Mouse (Mus musculus): ENCODE data around the gene Capza1.
"Not testable (repeated sequence)": the region's sequence is repeated elsewhere in the genome, so short reads cannot be mapped to it uniquely, and the experiment has no call there.

Capza1 gene

DNA sequence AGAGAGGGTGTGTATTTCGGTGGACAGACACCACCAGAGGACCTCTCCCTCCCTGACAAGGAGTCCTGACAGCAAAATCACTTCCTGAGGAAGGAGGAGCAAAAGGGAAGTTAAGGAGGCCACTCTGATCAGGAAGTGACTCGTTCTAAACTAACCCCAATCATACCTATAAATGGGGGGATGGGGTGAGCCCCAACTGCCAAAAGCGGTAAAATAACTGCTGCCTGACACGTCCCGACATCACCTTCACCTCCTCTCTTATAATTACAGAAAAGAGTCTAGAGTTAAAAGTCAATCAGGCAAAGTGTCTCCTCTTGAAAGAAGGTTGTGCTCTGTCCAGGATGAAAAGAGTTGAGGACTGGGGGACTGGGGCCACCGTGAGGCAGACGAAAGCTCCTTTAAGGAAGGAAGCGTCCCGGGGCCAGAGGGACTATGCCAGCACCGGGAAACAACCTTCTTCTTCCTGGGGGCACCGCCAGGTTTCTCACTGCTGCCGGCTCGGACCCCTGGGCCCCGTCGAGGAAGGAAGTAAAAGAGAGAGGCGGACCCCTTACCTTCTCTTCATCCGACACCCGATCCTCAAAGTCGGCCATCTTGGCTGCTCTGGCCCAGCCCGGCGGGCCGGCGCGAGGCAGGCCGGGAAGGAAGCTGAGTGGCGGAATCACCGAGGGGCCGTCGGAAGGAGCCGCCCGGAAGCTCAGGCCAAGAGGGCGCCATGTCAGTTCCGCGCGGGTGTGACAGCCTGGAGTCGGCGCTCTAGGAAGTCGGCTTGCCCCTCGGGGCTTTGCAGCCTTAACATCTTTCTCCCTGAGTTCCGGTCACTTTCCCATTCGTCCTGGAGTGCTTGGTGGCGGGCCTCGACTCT is at the start of gene Capza1, which contains the start of gene St7l:
Gene Capza1 (minus strand): TSS at position 720 of the 865 bp plus-strand sequence.
Gene St7l (plus strand): TSS at position 220 of the 865 bp plus-strand sequence.
- DNase-seq, result peak; percentile 90

DNA sequence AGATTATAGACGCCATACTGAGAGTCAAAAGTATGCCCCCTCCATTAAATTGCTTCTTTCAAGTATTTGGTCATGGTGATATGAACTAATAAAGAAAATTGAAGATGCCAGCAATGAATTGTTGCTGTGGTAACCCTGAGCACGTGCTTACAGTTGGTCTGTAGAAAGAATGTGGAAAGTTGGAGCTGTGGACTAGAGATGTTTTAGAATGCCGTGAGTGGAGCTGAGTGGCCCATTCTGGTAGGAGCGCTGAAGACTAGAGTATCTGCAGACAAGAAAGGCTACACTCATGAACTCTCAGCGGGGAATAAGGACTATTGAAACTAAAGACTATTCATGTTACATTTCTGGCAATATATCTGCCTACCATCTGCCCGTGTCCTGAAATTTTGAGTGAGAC is 44.9 kb upstream of the Capza1 start:
- DNase-seq, result no peak

DNA sequence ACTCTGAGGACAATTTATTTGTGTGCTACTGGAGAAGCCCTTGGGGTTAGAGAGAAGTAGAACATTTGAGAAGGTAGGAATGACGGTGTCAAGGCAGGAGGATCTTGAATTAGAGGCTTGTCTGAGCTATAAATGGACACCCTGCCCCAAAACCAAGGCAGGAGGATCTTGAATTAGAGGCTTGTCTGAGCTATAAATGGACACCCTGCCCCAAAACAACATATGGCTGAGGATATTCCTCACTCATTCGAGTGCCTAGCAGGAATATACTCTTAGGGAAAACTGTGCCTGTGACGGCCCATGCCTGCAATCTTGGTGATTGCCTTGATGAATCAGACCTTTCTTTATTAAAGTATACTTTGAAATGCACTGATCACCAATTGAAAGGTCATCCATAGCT is 41.7 kb upstream of the Capza1 start:
- no peak for DNase-seq

DNA sequence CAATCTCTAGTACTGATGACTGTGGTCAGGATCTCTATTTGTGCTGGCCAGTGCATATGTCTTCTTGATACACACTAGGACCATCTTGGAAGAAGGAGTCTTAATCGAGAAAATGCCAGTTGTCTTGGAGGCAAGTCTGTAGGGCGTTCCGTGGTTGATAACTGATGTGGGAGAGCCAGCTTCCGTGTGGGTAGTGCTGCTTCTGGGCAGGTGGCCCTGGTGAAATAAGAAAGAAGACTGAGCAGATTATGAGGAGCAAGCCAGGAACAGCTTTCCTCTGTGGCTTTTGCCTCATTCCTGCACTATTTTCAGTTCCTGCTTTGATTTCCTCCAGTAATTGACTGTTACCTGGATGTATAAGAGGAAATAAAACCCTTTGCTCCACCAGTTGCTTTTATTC is 41.1 kb upstream of the Capza1 start:
- no peak for DNase-seq

DNA sequence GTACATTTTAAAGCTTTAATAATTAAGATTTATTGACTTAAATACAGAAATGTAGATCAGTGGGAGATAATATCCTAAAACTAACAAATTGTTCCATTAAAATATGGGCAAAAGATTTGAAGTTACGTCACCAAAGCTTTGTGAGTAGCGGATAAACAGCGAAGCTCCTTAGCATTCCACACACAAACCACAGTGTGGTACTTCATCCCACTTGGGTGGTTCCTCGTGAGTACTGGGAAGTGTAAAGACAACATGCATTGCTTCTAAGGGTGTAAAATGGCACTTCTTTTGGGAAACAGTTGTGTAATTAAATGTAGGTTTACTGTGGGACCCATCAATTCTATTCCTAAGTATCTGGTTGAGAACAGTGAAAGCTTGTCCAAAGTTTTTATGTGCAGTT is 36.8 kb upstream of the Capza1 start:
- DNase-seq, result no peak

DNA sequence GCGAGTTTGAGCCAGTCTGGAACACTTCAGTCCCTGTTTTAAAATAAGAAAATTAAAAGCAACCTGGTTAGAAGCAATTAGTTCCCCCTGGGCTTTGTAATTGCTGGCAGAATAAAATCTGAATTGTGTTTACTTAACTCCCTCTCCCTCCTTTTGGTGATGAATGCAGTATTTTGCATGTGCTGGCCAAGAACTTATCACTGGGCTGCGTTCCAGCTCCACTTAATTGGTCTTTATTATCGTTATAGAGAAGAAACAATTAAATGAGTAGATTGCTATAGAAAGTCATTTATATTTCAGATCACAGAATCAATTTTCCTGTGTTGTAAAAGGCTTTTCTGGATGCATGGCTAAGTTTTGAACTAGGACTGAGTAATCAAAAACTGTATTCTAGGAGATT is 31.8 kb upstream of the Capza1 start:
- DNase-seq, result no peak

DNA sequence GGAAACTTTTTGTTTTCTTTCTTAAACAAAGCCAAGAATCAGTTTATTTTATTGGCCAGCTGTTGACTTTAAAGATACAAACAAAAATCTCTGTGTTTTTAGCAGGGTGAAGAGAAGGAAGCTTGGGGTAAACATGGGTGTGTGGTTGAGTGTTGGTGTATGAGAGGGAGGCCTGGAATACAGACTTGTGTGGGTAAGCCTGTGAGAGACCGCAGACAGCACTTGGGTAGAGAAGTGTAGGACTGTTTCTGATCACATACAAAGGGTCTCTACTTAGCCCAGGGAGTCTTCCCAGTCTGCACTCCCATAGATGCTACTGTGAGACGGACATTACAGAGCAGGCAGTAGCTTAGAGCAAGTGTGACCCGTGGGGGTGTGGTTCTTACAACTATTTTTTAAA is 24.3 kb upstream of the Capza1 start:
- no peak for DNase-seq

DNA sequence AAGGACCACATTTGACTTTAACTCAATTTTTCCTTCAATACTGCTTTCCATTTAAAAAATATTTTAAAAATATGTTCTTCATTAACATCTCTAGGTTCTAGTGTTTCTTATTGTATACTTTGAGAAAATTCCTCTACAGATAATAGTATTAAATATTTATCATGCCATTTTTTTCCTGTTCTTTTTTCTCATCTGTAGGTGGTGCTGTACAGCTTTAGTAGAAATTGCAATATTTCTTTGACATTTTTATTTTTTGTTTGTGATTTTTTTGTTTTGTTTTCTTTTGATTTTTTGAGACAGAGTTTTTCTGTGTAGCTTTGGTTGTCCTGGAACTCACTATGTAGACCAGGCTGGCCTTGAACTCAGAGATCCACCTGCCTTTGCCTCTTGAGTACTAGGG is 5.3 kb upstream of the Capza1 start:
- DNase-seq, result no peak

DNA sequence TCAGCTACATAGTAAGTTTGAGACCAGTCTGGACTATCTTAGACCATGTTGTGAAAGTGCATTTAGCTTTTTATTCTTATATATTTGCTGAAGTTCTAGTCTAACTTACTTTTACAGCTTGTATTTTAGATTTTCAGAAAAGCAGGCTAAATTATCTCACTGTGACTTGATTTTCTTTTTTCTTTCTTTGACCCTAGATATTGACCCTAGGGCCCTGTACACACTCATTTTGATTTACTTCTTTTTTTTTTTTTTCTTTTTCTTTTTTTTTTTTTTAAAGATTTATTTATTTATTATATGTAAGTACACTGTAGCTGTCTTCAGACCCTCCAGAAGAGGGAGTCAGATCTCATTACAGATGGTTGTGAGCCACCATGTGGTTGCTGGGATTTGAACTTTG is 2.4 kb upstream of the Capza1 start:
- DNase-seq, result not testable (repeated sequence)

DNA sequence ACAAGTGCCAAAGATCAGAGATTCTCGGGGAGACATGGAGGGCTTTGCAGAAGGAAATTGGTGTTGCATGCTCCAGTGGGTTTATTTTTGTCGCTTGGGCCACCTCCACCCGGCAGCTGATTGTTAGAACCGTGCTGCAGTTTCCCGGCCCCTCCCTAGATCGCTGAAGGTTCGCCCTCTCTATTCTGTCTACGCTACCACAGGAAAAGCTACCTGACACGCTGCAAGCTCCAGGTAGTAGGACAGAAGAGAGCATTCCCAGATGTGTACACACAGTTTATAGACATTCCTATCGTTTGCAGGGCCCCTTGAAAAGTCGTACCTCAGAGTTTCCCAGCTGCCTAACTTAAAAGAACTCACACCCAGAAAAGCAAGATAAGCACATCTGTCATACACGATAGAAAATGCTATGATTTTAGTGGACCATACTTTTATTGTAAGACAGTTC is 1.1 kb upstream of the Capza1 start:
- no peak for DNase-seq

DNA sequence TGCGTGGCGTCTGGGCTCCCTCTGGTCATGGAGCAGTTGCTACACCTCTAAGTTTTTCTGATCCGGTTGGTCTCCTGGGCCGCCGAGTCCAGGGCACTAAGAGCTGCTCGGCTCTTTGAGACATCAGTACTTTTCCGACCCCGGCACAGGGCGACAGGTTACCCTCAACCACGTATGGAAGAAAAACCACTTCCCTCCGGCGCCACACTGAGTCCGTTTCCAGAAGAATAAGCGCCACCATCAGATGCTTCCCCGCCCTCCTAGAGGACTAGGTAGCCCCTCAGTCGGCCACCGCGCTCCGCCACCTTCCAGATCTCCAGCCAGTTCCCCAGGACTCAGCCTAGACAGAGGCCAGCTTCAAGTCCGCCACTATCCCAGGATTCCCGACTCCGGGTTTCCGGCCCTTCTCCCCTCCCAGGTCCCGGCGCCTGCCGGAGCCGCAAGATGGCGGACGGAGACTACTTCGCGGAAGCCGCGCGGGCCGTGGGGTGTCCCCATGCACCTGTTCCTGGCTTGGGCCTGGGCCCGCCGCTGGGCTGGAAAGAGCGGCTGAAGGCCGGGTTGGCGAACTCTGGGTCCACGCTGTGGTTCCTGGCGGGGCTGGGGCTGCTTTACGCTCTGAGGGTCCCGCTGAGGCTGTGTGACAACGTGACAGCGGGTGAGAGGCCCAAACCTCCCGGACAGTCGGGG is 491 bp upstream of the Capza1 start:
- peak; percentile 89 for DNase-seq

DNA sequence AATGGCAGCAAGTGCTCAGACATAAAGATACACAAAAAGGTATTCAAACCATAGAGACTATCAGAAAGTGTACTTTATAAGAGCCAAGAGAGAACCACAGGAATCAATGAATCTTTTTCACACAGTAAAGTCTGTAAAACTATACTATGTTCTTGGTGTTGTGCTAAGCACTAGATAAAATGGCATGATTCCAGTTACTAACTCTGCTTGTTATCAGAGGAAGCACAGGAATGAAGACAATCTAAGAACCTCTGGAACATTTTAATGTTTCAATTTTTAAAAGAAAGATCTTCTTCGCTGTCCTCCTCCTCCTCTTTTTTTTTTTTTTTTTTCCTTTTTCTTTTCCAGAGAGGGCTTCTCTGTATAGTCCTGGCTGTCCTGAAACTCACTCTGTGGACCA is 5.7 kb downstream of the Capza1 start:
- DNase-seq, result no peak

DNA sequence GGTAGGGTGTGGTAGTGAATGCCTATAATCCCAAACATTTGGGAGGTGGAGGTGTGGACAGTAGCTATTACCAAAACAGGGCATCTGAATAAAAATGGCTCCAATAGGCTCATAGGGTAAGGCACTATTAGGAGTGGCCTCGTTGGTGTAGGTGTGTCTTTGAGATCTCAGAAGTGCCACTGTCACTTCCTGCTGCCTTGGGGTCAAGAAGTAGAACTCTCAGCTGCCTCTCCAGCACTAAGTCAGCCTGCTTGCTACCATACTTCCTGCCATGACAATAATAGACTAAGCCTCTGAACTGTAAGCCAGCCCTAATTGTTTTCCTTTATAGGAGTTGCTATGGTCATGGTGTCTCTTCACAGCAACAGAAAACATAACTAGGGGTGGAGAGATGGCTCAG is 8.2 kb downstream of the Capza1 start:
- no peak for DNase-seq

DNA sequence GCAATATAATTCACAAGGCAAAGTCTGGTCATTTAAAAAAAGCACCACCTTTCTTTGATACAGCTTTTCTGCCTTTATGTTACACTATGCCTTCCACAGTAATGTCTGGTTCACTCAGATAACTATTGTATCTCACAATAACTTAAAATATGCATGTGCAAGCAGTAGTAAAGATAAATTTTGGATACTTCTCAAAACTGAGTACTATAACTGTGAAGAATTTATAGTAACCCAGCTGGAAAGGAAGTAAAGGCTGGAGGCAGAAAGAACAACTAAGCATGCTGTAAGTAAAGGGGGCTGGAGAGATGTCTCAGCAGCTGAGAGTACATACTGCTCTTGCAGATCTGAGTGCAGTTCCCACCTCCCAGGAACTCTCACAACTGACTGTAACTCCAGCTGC is 9.4 kb downstream of the Capza1 start:
- DNase-seq, result no peak

DNA sequence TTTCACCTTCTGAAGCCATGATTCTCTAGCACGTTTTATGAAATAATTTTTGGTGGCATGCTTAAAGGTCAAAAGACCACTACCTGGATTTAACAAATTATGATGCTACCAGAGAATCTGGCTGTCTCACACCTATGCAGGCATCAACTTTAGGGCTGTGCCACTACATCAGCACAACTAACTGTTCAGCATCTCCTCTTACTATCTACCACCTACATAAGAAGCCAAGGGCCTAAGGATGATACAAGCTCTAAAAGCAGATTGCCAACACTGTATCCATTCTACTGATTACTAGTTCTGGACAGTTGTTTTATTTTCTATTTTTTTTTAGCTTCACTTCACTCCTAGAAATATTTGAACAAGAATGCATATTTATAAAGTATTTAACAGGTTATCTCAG is 9.8 kb downstream of the Capza1 start:
- no peak for DNase-seq

DNA sequence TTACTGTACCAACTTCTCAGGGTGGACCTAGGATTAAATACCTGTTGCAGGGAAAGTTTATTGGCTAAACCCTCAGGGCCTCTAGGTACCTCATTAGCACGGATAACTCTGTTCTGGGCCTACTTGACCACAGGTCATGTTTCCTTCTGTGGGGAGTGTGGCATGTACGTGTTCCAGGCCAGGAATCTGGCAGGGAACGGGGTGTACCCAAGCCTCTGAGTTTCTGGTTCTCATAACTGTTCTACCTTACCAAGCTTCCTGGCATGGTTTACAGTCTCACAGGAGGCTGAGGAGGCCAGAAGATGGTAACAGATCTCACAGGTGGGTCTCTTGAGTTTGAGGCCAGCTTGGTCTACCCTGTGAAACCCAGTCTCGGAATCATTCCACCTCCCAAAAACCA is 17.7 kb downstream of the Capza1 start:
- no peak for DNase-seq

DNA sequence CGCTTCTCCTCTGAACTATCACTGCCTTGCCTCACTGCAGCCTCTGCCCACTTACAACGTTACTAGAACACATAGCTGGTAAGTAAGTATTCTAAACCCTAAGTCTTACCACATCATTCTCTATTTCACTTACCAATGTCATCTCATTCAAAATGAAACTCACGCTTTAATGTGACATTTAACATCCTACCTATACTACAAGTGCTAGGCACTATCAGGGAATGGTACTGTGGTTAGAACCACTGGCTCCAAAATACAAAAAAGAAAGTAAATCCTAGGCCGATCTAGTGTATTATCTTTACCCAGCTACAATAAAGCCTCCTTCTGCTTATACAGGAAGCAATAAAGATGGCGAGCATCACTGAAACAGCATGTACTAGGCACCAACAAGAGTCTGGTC is 23.3 kb downstream of the Capza1 start:
- no peak for DNase-seq

DNA sequence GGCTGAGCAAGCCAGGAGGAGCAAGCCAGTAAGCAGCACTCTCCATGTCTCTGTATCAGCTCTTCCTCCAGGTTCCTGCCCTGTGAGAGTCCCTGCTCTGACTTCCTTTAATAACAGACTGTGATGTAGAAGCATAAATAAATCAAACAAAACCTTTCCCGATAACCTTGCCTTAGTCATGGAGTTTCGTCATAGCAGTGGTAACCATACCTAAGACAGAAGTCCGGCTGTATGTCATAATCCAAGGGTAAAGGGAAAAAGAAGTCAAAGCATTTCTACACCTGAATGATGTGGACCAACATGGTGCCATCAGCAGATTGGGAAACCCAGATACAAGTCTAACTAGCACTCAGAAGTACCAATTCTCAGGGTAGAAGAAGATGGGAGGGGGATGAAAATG is 28.5 kb downstream of the Capza1 start:
- no peak for DNase-seq

DNA sequence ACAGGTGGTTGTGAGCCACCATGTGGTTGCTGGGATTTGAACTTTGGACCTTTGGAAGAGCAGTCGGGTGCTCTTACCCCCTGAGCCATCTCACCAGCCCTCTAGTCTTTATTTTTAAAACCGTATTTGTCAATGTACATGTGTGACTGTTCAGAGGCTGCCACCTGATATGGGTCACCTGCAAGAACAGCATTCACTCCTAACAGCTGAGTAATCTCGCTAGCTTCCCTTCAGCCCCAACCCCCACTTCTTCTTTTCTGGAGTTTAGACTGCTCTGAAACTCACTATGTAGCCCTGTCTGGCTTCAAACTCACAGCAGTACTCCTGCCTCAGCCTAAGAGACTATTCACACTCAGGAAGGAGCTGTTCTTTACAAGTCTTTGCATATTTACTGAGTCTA is 41.9 kb downstream of the Capza1 start:
- DNase-seq, result no peak

DNA sequence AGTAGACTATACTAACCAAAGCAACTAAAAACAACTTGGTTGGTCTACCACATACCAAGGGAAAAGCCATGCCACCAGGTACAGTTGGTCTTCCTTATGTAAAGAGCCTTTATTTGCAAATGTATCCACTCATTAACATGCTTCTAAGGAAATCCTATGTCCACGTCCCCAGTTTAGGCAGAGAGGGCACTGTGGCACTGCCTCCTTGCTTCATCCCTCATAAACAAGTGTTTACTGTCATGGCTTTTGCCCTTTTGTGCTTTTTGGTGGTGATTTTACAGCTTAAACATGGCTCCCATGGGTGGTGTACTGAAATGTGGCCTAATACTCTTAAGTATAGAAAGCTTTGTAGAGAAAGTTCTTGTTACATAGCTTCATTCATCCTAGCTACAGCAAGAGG is 43.9 kb downstream of the Capza1 start:
- DNase-seq, result no peak

DNA sequence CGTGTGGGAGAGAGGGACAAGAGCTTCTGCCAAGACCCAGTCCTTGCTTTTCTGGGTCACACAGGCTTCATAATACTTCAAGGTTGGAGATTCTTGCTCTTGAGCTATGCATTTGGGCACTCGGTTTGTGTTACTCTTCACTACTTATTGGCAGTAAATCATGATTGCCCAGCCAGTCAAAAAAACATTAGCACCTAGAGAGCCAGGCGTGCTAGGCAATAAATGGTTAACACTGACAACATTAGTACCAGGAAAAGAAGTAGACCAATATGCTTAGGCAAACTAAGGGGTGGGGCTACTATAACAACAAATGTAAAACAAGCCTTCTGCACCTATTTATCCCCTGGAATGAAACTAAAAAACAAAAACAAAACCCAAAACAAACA is 45.6 kb downstream of the Capza1 start:
- DNase-seq, result no peak

DNA sequence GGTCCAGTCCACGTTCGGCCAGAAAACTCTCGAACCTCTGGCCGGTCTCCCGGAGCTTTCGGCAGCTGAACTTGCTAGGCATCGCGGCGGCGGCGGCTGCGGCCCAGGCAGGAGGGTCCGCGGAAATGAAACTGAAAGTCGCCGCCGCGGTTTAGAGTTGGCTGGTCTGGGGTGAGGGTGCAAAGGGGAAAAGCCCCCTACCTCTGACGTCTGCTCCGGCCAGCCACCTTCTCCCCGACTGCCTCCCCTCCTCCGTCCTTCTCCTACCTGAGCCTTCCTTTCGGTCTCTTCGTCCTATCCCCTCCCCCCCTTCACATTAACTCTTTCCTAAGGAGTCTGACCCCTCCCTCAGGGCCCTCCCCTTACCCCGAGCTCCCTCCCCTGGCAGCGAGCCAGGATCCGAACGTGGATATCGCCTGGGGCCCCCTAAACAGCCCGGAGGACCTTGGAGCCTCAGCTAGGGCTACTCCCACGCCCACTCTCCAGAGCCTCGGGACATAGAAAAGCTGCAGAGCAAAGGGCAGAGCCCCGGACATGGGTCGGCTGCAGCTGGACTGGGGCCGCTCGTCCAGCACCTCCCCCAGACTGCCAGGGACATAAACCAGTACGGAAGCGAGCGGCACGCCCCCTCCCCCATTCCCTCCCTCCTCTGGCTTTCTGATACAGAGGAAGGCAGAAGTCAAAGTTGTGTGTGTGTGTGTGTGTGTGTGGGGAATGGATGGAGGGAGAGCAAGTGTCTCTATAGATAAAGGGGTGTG is 46.1 kb downstream of the Capza1 start, which contains the start of gene Mov10:
Gene Mov10 (minus strand): TSS at position 573 of the 758 bp plus-strand sequence.
- DNase-seq, result peak; percentile 84

DNA sequence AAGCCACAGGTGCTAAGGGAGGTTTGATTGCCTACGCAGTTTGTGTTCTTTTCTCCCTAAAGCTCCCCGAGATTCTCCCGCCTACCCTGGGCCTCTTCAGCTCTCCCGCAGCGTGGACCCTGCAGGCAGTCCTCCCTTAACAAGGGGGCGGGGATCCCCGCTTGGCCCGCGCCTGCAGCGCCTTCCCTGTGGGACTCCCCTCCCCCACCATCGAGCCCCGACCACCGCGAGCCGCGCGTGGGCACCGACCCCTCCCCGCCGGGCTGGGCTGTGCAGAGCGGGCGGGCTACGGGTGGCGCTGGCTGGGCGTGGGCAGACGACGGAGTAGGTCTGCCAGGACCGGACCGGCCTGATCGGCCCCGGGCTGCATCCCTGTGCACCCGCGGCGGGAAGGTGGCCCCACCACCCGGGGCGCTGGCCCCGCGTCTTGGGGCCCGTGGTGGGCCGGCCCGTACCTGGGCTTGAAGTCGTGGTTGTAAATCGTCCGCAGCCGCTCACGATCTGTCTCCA is 46.8 kb downstream of the Capza1 start:
- DNase-seq, result peak; percentile 81

Measured in thymus, postnatal 4 days (tissue).